Mouse (Mus musculus) cerebellum, adult 2 months (tissue): ENCODE results near the gene Bcl9l. TPM values are rescaled to one million over a fixed set of nuclear protein-coding genes. Genes with fewer than 3 reads are reported as not detected.

ENCODE experiments used
- DNase-seq, 2 experiments: peaks; one replicate each; pipeline ENCODE4 v3.0.0; 2021
- H3K27ac ChIP-seq: fragments of 200-500 bp; 2 replicates; pipeline ENCODE4 v1.5.1; 2012; ENCODE audit warnings: low read length, control low read depth, inconsistent platforms; ENCODE audit not compliant: insufficient read depth
- H3K27me3 ChIP-seq: fragments of 200-500 bp; 2 replicates; pipeline ENCODE4 v1.6.1; 2012; ENCODE audit warnings: inconsistent platforms, mild to moderate bottlenecking, low read length, moderate library complexity; ENCODE audit not compliant: control insufficient read depth, insufficient read depth
- H3K4me1 ChIP-seq: fragments of 200-500 bp; 2 replicates; pipeline ENCODE4 v1.6.1; 2011; ENCODE audit warnings: low read length; ENCODE audit not compliant: control insufficient read depth, insufficient read depth
- H3K4me3 ChIP-seq: fragments of 200-500 bp; replicated peaks from 2 replicates; pipeline ENCODE3; 2011; ENCODE audit warnings: mild to moderate bottlenecking, low read depth, low read length, control low read depth; ENCODE audit not compliant: insufficient read depth
- CTCF ChIP-seq: fragments of 200-500 bp; IDR thresholded peaks from 2 replicates; pipeline ENCODE4 v1.5.1; 2011; ENCODE audit warnings: low read depth, mild to moderate bottlenecking, control low read depth, low read length, moderate library complexity, borderline replicate concordance; ENCODE audit not compliant: insufficient read depth
- POLR2A ChIP-seq: fragments of 200-500 bp; IDR thresholded peaks from 2 replicates; pipeline ENCODE4 v1.6.1; 2011; ENCODE audit warnings: low read length, control low read depth, borderline replicate concordance; ENCODE audit not compliant: insufficient read depth
- WGBS: fragments of 180-500 bp; shearing (Covaris S2); methylation state at CpG from one replicate; pipeline ENCODE4 v1.1.7; 2018; 5-methylcytosine and 5-hydroxymethylcytosine counted together
- polyA plus RNA-seq: library from polyadenylated mRNA; depleted of rRNA; stranded (reverse); fragments of >200 nt; gene quantifications from 2 replicates; pipeline ENCODE4 v1.2.3, GENCODE M21; 2012

Gene Bcl9l
- polyA plus RNA-seq, 1 experiment: 22.3 TPM

DNA sequence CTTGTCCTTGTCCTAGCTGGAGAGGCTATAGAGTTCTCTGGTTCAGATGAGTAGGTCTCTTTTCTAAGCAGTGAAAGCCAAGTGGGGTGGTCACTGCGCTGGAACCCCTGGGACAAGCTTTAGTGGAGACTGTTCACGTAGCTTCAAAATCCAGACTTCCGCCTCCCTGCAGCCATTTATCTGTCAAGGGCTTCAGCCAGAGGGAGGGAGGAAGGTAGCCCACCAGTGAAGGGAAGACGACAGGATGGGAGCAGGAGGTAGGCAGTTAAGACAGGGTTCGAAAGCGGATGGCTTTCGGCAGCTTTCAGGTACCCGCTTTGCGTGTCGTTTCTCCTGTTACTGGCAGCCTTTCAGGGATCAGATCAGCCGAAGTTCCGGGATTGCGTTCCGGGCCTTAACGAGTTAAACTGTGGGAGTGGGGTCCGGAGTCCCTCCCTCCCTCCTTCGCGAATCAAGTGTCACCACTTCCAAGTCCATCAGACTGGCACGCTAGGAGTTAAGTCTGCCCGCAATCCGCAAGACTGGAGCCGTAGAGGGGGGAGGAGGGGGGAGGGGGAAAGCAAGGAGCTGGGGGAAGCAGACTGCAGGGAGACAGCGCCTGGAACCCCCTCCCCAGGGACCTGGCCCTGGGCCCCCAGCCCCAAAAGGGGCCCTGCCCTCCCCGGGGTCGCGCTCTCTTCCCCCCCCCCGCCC, 4.2 kb upstream of the Bcl9l start:
- Histone ChIP-seq H3K4me3 (peak overlapping the region; percentile 97), H3K27me3 (no peaks in the 10 kb centered on the region), H3K27ac (peak overlapping the region; percentile 92), H3K4me1 (peaks cover 5% of the 10 kb centered on the region; the same call in 1 of the 2 replicates)
- WGBS: under 1% methylated on average over 21 of the region's 27 CpGs
- DNase-seq: peak; percentile 75 to 79
- TF ChIP-seq CTCF (no peak; the same call in 1 of the 2 replicates), POLR2A (no peak)

DNA sequence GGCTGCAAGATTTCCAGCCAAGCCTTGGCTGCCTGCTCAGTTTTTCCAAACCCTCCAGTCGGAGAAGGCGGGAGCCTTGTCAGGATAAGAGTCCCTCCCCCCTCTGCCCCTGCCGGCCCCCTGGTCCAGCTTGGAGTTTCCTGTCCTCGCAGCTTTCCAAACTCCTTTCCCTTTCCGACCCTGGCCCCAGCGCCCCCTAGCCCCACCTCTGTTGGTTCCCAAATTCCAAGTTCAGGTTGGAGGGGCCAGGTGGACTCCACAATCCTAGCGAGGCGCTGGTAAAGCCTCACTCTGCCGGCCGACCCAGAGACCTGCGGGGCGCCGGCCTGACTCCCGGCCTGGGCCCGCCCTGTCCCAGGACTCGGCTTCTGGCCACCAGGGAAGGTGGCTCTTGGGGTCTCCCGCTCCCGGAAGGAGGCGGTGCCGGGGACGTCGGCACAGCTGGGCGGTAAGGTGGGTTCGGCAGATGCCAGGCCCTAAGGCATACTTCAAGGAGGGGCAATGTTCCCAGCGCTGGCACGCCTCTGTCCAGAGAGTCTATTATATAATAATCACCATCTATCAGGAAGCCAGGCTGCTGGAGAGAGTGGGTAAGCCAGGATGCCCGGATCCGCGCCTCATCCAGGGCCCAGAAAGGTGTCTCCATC, 3.5 kb upstream of the Bcl9l start:
- DNase-seq: peak; percentile 85 to 90
- WGBS: under 1% methylated on average over 29 of the region's 29 CpGs
- peak overlapping the region; percentile 97 for H3K4me3 ChIP-seq
- peaks cover 5% of the 10 kb centered on the region; the same call in 1 of the 2 replicates for H3K4me1 ChIP-seq
- H3K27ac ChIP-seq: peak overlapping the region; percentile 99
- H3K27me3 ChIP-seq: no peaks in the 10 kb centered on the region
- TF ChIP-seq POLR2A: no peak
- peak; percentile 16; the same call in 1 of the 2 replicates for TF ChIP-seq CTCF

DNA sequence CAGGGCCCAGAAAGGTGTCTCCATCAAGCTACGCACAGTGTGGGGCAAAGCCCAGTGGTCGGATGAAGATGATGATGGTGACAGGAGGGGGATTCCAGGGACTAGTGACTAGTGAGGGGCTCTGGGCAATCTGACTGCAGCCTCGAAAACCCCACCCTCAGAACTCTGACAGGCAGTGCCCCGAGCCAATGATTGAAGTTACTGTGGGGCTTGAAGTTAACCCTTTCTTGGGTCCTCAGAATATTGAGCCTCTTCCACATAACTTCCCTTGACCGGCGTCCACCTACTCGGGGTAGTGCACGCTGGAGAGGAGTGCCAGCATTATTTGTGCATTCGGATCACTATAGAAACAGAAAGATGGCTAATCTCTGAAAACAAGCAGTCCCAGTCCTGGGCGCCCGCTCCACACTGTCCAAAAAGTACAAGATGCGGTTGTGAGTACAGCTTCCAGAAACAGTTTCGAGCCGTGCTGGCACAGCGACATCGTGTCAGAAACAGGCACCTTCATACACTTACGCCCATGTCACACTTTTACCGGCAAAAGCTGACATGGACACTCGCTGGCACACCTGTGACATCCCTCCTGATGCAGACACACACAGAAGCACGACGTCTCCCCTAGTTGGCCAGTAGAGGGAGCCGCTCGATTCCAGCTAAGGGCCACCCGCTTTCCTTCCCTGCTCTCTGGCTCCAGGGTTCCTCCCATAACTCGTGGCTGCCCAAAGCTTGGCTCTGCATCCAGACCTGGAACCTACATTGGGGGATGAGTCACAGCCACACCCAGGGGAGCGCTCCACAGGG, 2.8 kb upstream of the Bcl9l start:
- Histone ChIP-seq H3K4me1 (peaks cover 4% of the 10 kb centered on the region), H3K27me3 (no peaks in the 10 kb centered on the region), H3K27ac (peak overlapping the region; percentile 99), H3K4me3 (peak overlapping the region; percentile 97)
- under 1% methylated on average over 26 of the region's 26 CpGs for WGBS
- peak; percentile 95 for DNase-seq
- TF ChIP-seq POLR2A: peak; percentile 41; the same call in 1 of the 2 replicates
- TF ChIP-seq CTCF: peak; percentile 92

DNA sequence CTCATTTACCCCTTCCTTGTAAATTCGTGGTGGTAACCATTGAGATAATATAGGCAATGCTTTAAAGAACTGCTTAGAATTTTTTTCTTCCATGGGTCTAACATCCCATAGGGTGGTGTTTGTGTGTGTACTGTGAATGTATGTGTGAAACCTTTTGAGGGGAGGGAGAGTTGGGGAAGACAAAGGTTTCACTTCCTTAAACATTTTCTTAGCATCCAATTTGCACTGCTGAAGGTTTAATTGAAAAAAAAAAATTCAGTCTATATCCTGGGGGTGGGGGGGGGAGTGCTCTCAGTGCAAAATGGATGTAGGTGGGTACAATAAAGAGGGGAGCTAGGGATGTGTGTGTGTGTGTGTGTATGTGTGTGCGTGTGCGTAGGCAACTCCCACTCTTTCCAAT, 513 bp upstream of the Bcl9l start:
- Histone ChIP-seq H3K4me3 (peak overlapping the region; percentile 86), H3K27ac (peak overlapping the region; percentile 90), H3K4me1 (peaks cover 20% of the 10 kb centered on the region), H3K27me3 (no peaks in the 10 kb centered on the region)
- WGBS: 21% methylated on average over 3 of the region's 3 CpGs
- no peak for DNase-seq
- TF ChIP-seq POLR2A (no peak), CTCF (no peak)

DNA sequence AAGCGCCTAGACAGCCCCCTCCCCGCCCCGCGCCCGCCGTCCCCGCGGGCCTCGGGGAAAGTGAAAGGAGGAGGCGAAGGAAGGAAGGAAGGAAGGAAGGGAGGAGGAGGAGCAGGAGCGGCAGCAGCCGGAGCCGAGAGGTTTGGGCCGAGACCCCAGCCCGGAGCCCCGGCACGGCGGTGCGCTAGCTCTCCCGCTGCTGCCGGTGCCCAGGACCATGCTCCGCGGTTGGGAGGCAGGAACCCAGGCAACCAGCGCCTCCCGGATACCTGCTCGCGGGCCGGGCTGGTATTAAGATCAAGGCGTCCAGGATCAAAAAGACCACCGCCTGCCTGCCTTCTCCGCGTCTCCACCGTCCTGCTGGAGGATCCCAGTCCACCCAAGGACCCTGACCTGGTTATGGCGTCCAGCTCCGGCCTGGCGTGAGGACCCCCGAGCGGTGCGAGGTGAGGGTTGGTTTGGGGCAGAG, 450 bp downstream of the Bcl9l start:
- H3K27me3 ChIP-seq: no peaks in the 10 kb centered on the region
- H3K27ac ChIP-seq: peak overlapping the region; percentile 90
- peak; percentile 51 to 64 for DNase-seq
- H3K4me3 ChIP-seq: peak overlapping the region; percentile 86
- peaks cover 29% of the 10 kb centered on the region for H3K4me1 ChIP-seq
- no peak for TF ChIP-seq CTCF
- 0% methylated on average over 39 of the region's 39 CpGs for WGBS

DNA sequence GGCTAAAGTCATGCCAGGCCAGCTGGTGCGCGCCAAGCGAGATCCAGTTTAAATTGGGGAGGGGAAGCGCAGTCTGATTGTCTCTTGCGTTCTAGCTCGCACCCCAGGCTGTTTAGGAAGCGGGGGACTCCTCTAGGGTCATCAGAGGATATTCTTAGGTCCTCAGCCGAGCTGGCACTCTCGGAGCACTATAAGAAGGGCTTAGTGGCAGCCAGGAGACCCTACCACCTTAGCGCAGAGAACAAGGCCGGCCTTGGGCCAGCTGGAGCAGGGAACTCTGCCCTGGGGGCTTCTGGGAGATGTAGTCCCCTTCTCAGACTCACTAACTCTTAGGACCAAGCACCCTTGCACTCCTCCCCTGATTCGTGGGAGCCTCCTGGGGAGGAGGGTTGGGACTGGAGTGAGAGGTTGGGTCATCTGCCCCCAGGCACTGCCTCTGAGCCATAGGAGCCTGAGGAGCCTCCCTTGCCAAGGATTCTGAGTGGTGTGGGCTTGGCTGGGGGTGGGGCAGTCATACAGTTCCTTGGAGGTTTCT, 952 bp downstream of the Bcl9l start:
- under 1% methylated on average over 12 of the region's 12 CpGs for WGBS
- Histone ChIP-seq H3K27ac (peak overlapping the region; percentile 90), H3K4me3 (peak overlapping the region; percentile 86), H3K27me3 (no peaks in the 10 kb centered on the region), H3K4me1 (peaks cover 34% of the 10 kb centered on the region)
- TF ChIP-seq CTCF (no peak), POLR2A (no peak)
- peak; percentile 66 to 74 for DNase-seq

DNA sequence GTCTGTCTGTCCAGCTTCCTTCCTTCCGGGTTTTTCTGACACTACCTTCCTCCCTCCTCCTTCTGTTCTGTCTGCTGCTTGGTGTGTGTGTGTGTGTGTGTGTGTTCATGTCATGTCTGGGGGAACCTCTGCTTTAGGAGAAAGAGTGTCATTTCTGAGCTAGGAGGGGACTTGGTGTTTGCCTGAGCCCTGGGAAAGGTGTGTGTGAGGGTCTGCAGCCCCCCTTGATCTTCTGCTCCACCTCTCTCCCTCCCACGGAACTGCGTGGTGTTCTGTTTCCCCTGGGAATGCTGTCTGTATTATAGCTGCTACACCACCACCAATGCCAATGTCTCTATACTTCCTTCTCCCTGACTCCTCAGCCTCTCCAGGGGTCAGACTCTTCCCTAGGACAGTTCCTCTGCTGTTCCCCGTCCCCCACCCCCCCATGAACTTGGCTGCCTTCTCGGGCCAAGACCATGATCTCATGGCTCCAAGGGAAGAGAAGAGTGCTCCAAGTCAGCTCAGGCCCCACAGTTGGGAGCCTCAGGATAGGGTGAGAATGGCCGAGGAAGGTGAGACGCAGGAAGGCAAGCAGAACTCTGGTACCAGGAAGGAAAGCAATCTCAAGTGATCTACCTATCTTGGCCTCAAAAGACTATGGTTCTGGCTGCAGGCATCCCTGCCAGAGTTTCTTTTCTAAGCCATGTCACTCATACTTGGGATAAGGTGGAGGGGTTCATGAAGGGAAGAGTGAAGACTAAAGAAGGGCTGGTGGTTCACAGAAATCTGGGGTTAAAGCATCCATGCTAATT, 1.9 kb downstream of the Bcl9l start:
- Histone ChIP-seq H3K27me3 (no peaks in the 10 kb centered on the region), H3K4me3 (peak overlapping the region; percentile 86), H3K4me1 (peaks cover 42% of the 10 kb centered on the region), H3K27ac (peak overlapping the region; percentile 90)
- DNase-seq: peak; percentile 23 to 29
- 1% methylated on average over 7 of the region's 7 CpGs for WGBS
- no peak for TF ChIP-seq POLR2A
